Mouse (Mus musculus): ENCODE results near the gene Crtc3.

GRCm38 (mm10) chr7:80661082-80661481 lies 27.6 kb downstream of the Crtc3 start:
- no peak for TF ChIP-seq CTCF (IDR thresholded peaks at IDR 0.05; ENCODE audit: low read depth)
- 0 out of 2 replicates have a peak, but pooled peaks have one; percentile 34 for TF ChIP-seq EP300 (IDR thresholded peaks at IDR 0.05; ENCODE audit: low read depth)
